Mouse (Mus musculus) lung, embryonic 14.5 days (tissue): ENCODE results near the gene Hapln4. TPM values are rescaled to one million over a fixed set of nuclear protein-coding genes. Genes with fewer than 3 reads are reported as not detected.
"Not testable (repeated sequence)": the region's sequence is repeated elsewhere in the genome, so short reads cannot be mapped to it uniquely, and the experiment has no call there.

Source experiments
- ATAC-seq: fragments of 200-750 bp; cut with Nextera tagmentation; 2 replicates; pipeline ENCODE4 v1.8.0; 2017; ENCODE audit warnings: mild to moderate bottlenecking, moderate TSS enrichment, moderate library complexity; ENCODE audit not compliant: insufficient read depth
- DNase-seq: peaks from one replicate; pipeline ENCODE4 v3.0.0-alpha.2; 2015
- H3K27ac ChIP-seq: fragments of 300-500 bp; sonication (generic); 2 replicates; pipeline ENCODE4 v1.5.1; 2014; ENCODE audit warnings: low read depth, mild to moderate bottlenecking, moderate library complexity
- H3K27me3 ChIP-seq: fragments of 300-500 bp; sonication (generic); 2 replicates; pipeline ENCODE4 v1.6.1; 2014; ENCODE audit warnings: low read length, control low read depth; ENCODE audit not compliant: insufficient read depth
- H3K36me3 ChIP-seq: fragments of 300-500 bp; sonication (generic); 2 replicates; pipeline ENCODE4 v1.6.1; 2014; ENCODE audit warnings: control low read depth; ENCODE audit not compliant: insufficient read depth
- H3K4me1 ChIP-seq: fragments of 300-500 bp; sonication (generic); 2 replicates; pipeline ENCODE4 v1.6.1; 2014; ENCODE audit warnings: antibody characterized with exemption, control low read depth; ENCODE audit not compliant: insufficient read depth
- H3K4me2 ChIP-seq: fragments of 300-500 bp; sonication (generic); 2 replicates; pipeline ENCODE4 v1.6.1; 2014; ENCODE audit warnings: mild to moderate bottlenecking
- H3K4me3 ChIP-seq: fragments of 300-500 bp; sonication (generic); 2 replicates; pipeline ENCODE4 v1.5.1; 2014; ENCODE audit warnings: low read depth, low read length
- H3K9ac ChIP-seq: fragments of 300-500 bp; sonication (generic); 2 replicates; pipeline ENCODE4 v1.6.1; 2014
- H3K9me3 ChIP-seq: fragments of 300-500 bp; sonication (generic); 2 replicates; pipeline ENCODE4 v1.6.1; 2016; ENCODE audit warnings: low read depth, low read length, control low read depth
- CTCF ChIP-seq: IDR thresholded peaks from 2 replicates; pipeline ENCODE4 v1.5.1; 2016; ENCODE audit warnings: antibody characterized with exemption, low read depth
- WGBS: fragments of 180-500 bp; shearing (Covaris S2); extraction: QIAGEN DNeasy Blood & Tissue Kit; methylation state at CpG from one replicate; pipeline ENCODE4 v1.1.7; 2014; 5-methylcytosine and 5-hydroxymethylcytosine counted together
- polyA plus RNA-seq: library from polyadenylated mRNA; unstranded; fragments of >200 nt; fragmentation: Nextera tagmentation; extraction: Ambion mirVana; gene quantifications from 2 replicates; pipeline ENCODE4 v1.2.1, GENCODE M21; 2014

Hapln4 gene
- 0.05 TPM in 1 of 2 replicates, not detected in the other for polyA plus RNA-seq

DNA sequence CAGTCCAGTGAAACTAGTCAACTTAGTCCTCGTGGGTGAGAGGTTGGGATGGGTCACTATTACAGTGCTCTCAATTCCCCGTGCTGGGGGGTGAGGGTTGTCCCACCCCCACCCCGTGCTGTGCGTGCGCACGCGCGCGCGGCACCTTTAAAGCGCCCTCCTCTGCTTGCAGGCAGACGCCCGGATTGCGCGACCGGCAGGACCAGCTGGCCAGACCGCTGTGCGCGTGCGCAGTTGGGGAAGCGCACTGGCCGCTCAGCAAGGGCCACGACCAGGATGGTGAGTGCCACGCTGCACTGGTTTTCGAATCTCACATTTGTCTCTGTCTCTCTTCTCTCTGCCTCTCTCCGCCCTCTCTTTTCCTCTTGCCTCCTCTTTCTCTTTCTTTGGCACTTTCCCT lies at the start of gene Hapln4:
Hapln4 (plus strand) TSS at position 173 of the 400 bp plus-strand sequence.
- H3K4me3 ChIP-seq: peak within 1 kb of the TSS; percentile 30
- peak within 1 kb of the TSS; percentile 57 for H3K4me2 ChIP-seq
- peaks cover 66% of the 10 kb centered on the region for H3K27me3 ChIP-seq
- H3K36me3 ChIP-seq: no peaks in the 10 kb centered on the region
- no peaks in the 10 kb centered on the region for H3K4me1 ChIP-seq
- no peak for TF ChIP-seq CTCF
- no peak within 1 kb of the TSS for H3K27ac ChIP-seq
- ATAC-seq (no peak), DNase-seq (peak; percentile 65)
- under 1% methylated on average over 26 of the region's 26 CpGs for WGBS
- H3K9me3 ChIP-seq: no peaks in the 10 kb centered on the region
- no peak within 1 kb of the TSS for H3K9ac ChIP-seq

DNA sequence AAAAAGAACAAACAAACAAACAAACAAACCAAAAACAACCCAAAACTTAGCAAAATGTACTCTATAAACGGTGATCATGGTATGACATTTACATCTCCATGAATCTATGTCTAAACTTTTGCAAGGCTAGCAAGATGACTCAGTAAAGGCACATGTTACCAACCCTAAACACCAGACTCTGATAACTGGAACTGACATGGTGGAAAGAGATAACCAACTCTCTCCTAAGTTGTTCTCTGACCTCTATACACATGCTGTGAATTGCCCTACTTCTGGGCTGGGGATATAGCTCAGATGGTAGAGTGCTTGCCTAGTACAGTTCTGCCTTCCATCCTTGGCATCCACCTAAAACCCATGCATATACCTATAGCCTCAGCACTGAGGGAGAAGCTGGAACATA lies 45.3 kb upstream of the Hapln4 start:
- peaks cover 4% of the 10 kb centered on the region; the same call in 1 of the 2 replicates for H3K36me3 ChIP-seq
- H3K27me3 ChIP-seq: no peaks in the 10 kb centered on the region
- H3K27ac ChIP-seq: no peak overlapping the region
- DNase-seq (no peak), ATAC-seq (no peak)
- H3K4me3 ChIP-seq: no peak overlapping the region
- no peak overlapping the region for H3K9ac ChIP-seq
- 90% methylated on average over 1 of the region's 1 CpGs for WGBS
- no peak for TF ChIP-seq CTCF
- H3K4me1 ChIP-seq: peaks cover 9% of the 10 kb centered on the region
- H3K9me3 ChIP-seq: no peaks in the 10 kb centered on the region
- no peak overlapping the region for H3K4me2 ChIP-seq

DNA sequence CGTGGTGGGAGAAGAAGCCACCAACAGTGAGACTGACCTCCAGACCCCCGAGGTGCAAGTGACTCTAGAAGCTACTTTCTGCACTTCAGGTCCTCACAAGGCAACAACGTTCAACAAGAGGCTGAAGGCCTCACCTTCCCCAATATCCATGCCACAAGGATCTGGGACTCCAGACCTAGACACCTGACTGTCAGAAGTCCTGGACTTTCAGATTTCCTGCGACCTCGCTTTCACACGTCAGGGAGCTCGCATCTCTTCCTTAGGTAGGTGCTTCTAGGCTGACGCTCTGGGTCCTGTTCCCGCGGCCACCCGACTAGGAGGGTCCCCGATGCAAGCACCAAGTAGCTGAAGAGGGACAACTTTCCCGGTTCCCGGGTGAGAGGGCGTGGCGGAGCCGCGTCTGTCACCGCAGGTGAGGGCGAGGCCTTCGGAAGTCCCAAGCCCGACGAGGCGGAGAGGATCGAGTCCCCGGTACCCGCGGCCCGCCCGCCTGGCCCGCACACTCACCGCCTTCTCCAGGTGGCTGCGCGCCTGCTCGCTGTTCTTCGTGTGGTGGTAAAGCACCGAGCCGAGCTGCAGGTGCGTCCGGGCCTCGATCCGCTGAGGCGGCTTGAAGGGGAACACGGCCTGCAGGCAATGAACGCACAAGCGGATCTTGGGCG lies 41.2 kb upstream of the Hapln4 start:
- under 1% methylated on average over 47 of the region's 47 CpGs for WGBS
- DNase-seq (no peak), ATAC-seq (peak; percentile 42)
- H3K4me1 ChIP-seq: peaks cover 9% of the 10 kb centered on the region
- H3K27me3 ChIP-seq: no peaks in the 10 kb centered on the region
- TF ChIP-seq CTCF: no peak
- peak overlapping the region; percentile 80 for H3K27ac ChIP-seq
- H3K9ac ChIP-seq: peak overlapping the region; percentile 95
- peak overlapping the region; percentile 98 for H3K4me3 ChIP-seq
- H3K36me3 ChIP-seq: no peaks in the 10 kb centered on the region
- H3K4me2 ChIP-seq: peak overlapping the region; percentile 97
- H3K9me3 ChIP-seq: no peaks in the 10 kb centered on the region

DNA sequence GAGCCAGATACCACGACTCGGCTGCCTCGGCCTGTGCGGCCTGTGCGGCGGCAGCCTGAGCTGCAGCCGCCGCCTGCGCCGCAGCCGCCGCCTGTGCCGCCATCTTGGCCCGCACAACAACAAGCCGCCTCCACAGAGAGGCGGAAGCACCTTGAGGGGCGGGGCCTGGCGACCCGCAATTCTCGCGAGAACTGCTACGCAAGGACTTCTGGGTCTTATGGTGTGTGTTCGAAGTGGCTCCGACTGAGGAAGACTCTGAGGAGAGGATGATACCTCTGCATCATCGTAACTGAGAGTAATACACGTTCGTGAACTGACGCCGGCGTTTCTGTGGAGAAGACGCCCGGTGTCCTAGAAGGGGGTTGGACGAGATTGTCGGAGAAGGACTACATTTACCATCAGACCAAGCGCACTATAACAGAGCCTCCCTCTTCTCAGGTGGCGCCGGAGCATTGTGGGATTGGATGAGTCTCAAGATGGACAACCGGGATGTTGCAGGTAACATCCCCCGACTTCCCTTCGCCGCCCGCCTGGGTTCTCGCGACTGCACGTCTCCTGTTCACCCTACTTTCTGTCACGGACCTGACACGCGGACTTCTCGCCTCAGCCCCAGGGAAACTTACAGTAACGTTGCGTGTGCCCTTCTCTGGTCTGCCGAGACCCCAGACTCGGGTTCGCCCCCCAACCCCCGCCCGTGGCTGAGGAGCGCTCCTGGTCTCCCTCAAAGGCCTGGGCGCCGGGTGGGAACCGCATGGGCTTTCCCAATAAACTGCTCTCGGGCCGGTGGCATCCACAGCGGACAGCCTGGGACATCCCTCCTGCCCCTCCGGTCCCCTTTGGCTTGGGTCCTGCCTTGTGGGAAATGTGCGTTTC lies 40.4 kb upstream of the Hapln4 start, which contains the start of the genes Mau2 and Sugp1:
Mau2 (minus strand) TSS at position 152 of the 873 bp plus-strand sequence.
Sugp1 (plus strand) TSS at position 231 of the 873 bp plus-strand sequence.
- no peak for TF ChIP-seq CTCF
- peak within 1 kb of the TSS; percentile 97 for H3K4me2 ChIP-seq
- H3K27ac ChIP-seq: peak within 1 kb of the TSS; percentile 80
- ATAC-seq (peak; percentile 98), DNase-seq (peak; percentile 99)
- H3K4me1 ChIP-seq: peaks cover 9% of the 10 kb centered on the region
- no peaks in the 10 kb centered on the region for H3K36me3 ChIP-seq
- peak within 1 kb of the TSS; percentile 95 for H3K9ac ChIP-seq
- under 1% methylated on average over 65 of the region's 65 CpGs for WGBS
- H3K9me3 ChIP-seq: no peaks in the 10 kb centered on the region
- peak within 1 kb of the TSS; percentile 98 for H3K4me3 ChIP-seq
- H3K27me3 ChIP-seq: no peaks in the 10 kb centered on the region

DNA sequence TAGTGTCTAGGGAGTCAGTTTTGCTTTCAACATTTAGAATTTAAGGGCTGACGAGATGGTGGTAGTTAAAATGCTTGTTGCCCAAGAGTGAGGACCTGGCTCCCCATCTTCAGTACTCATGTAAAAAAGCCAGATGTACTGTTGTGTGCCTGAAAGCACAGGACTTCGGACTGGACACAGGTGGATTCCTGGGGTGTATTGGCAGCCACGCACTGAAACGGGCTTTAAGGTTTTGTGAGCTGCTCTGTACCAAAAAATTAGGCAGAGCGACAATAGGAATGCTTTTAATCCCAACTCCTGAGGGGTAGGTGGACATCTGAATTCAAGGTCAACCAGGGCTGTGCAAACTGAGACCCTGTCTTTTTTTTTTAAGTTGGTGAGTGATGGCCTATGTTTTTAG lies 39.3 kb upstream of the Hapln4 start:
- Histone ChIP-seq H3K27me3 (no peaks in the 10 kb centered on the region), H3K4me1 (peaks cover 9% of the 10 kb centered on the region), H3K9ac (peak overlapping the region; percentile 95), H3K27ac (no peak overlapping the region), H3K4me3 (peak overlapping the region; percentile 98; the same call in 1 of the 2 replicates), H3K36me3 (peaks cover 9% of the 10 kb centered on the region), H3K9me3 (no peaks in the 10 kb centered on the region), H3K4me2 (peak overlapping the region; percentile 97)
- TF ChIP-seq CTCF: no peak
- ATAC-seq (no peak), DNase-seq (no peak)
- WGBS: 85% methylated on average over 5 of the region's 5 CpGs

DNA sequence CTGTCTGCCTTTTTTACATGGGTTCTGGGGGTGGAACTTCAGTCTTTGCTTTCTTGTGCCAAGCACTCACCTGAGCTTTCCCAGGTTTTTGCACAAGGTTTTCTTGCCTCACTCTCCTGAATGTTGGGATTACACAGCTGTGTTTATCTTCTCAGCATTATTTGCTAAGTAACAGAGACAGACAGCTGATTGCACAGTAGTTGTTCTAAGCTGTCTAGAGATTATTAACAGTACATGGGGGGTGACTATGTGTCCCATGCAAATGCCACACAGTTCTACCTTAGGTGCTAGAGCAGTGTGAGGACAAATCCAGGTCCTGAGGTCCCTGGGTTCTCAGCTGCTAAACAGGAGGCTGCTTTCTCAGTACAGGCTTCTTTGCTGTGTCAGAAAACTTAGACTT lies 33.6 kb upstream of the Hapln4 start:
- Histone ChIP-seq H3K4me2 (no peak overlapping the region), H3K9ac (no peak overlapping the region), H3K9me3 (no peaks in the 10 kb centered on the region), H3K4me3 (no peak overlapping the region), H3K4me1 (no peaks in the 10 kb centered on the region), H3K27me3 (no peaks in the 10 kb centered on the region), H3K36me3 (peaks cover 50% of the 10 kb centered on the region), H3K27ac (no peak overlapping the region)
- DNase-seq (no peak), ATAC-seq (no peak)
- no peak for TF ChIP-seq CTCF

DNA sequence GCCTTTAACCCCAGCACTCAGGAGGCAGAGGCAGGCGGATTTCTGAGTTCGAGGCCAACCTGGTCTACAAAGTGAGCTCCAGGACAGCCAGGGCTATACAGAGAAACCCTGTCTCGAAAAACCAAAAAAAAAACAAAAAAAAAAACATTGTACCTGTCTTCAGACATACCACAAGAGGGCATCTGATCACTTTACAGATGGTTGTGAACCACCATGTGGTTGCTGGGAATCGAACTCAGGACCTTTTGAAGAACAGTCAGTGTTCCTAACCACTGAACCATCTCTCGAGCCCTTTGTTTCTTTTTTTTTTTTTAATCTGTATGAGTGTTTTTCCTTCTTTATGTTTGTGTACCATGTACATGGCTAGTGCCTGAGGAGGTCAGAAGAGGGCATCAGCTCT lies 32.8 kb upstream of the Hapln4 start:
- not testable (repeated sequence) for DNase-seq, ATAC-seq, H3K4me2 ChIP-seq, H3K27ac ChIP-seq, H3K9ac ChIP-seq, H3K4me1 ChIP-seq, H3K4me3 ChIP-seq, H3K9me3 ChIP-seq, H3K27me3 ChIP-seq
- peaks cover 58% of the 10 kb centered on the region for H3K36me3 ChIP-seq
- peak; percentile 8; the same call in 1 of the 2 replicates for TF ChIP-seq CTCF
- WGBS: 89% methylated on average over 5 of the region's 5 CpGs
